Mouse (Mus musculus) thymus, adult 2 months (tissue): ENCODE results near the gene Scfd2.

Source experiments
- CTCF ChIP-seq: fragments of 200-500 bp; IDR thresholded peaks from 2 replicates; pipeline ENCODE4 v1.5.1; 2012; ENCODE audit warnings: mild to moderate bottlenecking, control low read depth, low read length, moderate library complexity, borderline replicate concordance; ENCODE audit not compliant: control insufficient read depth, poor library complexity, insufficient read depth; ENCODE audit errors: extremely low read depth
- POLR2A ChIP-seq: fragments of 200-500 bp; IDR thresholded peaks from 2 replicates; pipeline ENCODE4 v1.6.1; 2012; ENCODE audit warnings: mild to moderate bottlenecking, low read length, control low read depth, moderate library complexity; ENCODE audit not compliant: control insufficient read depth, poor library complexity, insufficient read depth; ENCODE audit errors: extremely low read depth

GRCm38 (mm10) chr5:74166642-74167041 is 364.9 kb downstream of the Scfd2 start:
- TF ChIP-seq POLR2A = no peak
- TF ChIP-seq CTCF = no peak
